Mouse (Mus musculus): ENCODE data around the gene Tapt1. TPM values are rescaled to one million over a fixed set of nuclear protein-coding genes. Genes with fewer than 3 reads are reported as not detected.
A peak's percentile ranks its signal among the peaks of the same experiment; 100 is the strongest.

The Tapt1 gene
- polyA plus RNA-seq, 1 experiment from 2014 or later = 35.8 TPM

- no peak overlapping the region for H3K4me2 ChIP-seq
- ATAC-seq (ENCODE audit: borderline replicate concordance, extremely low read depth, low FRiP score, low TSS enrichment) = no peak
- H3K9me3 ChIP-seq = no peaks in the 10 kb centered on the region
- H3K36me3 ChIP-seq = no peaks in the 10 kb centered on the region
- H3K4me1 ChIP-seq = peaks cover 26% of the 10 kb centered on the region
- 48% methylated on average over 1 of the region's 1 CpGs for WGBS
- H3K27ac ChIP-seq = no peak overlapping the region
- no peak overlapping the region for H3K9ac ChIP-seq
- no peak overlapping the region for H3K4me3 ChIP-seq
- H3K27me3 ChIP-seq = no peaks in the 10 kb centered on the region
Observed at GRCm38 (mm10) chr5:44228323-44228722, 1.9 kb upstream of the Tapt1 start.

GRCm38 (mm10) chr5:44227462-44227840, 1.0 kb upstream of the Tapt1 start:
- peaks cover 29% of the 10 kb centered on the region for H3K4me1 ChIP-seq
- 3% methylated on average over 6 of the region's 6 CpGs for WGBS
- H3K36me3 ChIP-seq = no peaks in the 10 kb centered on the region
- H3K4me2 ChIP-seq = peak overlapping the region; percentile 80
- peak overlapping the region; percentile 96 for H3K4me3 ChIP-seq
- H3K9me3 ChIP-seq = no peaks in the 10 kb centered on the region
- H3K27ac ChIP-seq = peak overlapping the region; percentile 92
- H3K9ac ChIP-seq = peak overlapping the region; percentile 96
- H3K27me3 ChIP-seq = no peaks in the 10 kb centered on the region
- no peak for ATAC-seq (ENCODE audit: borderline replicate concordance, extremely low read depth, low FRiP score, low TSS enrichment)

GRCm38 (mm10) chr5:44225911-44226520, 410 bp downstream of the Tapt1 start:
- no peaks in the 10 kb centered on the region for H3K27me3 ChIP-seq
- no peaks in the 10 kb centered on the region for H3K9me3 ChIP-seq
- peak overlapping the region; percentile 96 for H3K9ac ChIP-seq
- ATAC-seq (ENCODE audit: borderline replicate concordance, extremely low read depth, low FRiP score, low TSS enrichment) = peak; percentile 63
- peak overlapping the region; percentile 92 for H3K27ac ChIP-seq
- peak overlapping the region; percentile 96 for H3K4me3 ChIP-seq
- under 1% methylated on average over 57 of the region's 72 CpGs for WGBS
- peaks cover 36% of the 10 kb centered on the region for H3K4me1 ChIP-seq
- H3K4me2 ChIP-seq = peak overlapping the region; percentile 72
- H3K36me3 ChIP-seq = no peaks in the 10 kb centered on the region

GRCm38 (mm10) chr5:44224916-44225600, 1.4 kb downstream of the Tapt1 start:
- Histone ChIP-seq H3K36me3 (no peaks in the 10 kb centered on the region), H3K27me3 (no peaks in the 10 kb centered on the region), H3K9ac (peak overlapping the region; percentile 96), H3K4me1 (peaks cover 38% of the 10 kb centered on the region), H3K4me3 (peak overlapping the region; percentile 96), H3K4me2 (peak overlapping the region; percentile 72), H3K27ac (no peak overlapping the region), H3K9me3 (no peaks in the 10 kb centered on the region)
- ATAC-seq (ENCODE audit: borderline replicate concordance, extremely low read depth, low FRiP score, low TSS enrichment) = no peak
- 47% methylated on average over 4 of the region's 4 CpGs for WGBS

- Histone ChIP-seq H3K9ac (no peak overlapping the region), H3K27ac (no peak overlapping the region), H3K4me1 (peaks cover 37% of the 10 kb centered on the region), H3K4me3 (0 out of 2 replicates have a peak overlapping the region, but pooled peaks have one; percentile 1), H3K4me2 (peak overlapping the region; percentile 72), H3K9me3 (no peaks in the 10 kb centered on the region), H3K27me3 (no peaks in the 10 kb centered on the region), H3K36me3 (no peaks in the 10 kb centered on the region)
- ATAC-seq (ENCODE audit: borderline replicate concordance, extremely low read depth, low FRiP score, low TSS enrichment) = no peak
- WGBS = 15% methylated on average over 6 of the region's 6 CpGs
Observed at GRCm38 (mm10) chr5:44224251-44224650, 2.2 kb downstream of the Tapt1 start.

- H3K27me3 ChIP-seq = no peaks in the 10 kb centered on the region
- H3K4me2 ChIP-seq = no peak overlapping the region
- H3K27ac ChIP-seq = no peak overlapping the region
- H3K4me3 ChIP-seq = no peak overlapping the region
- ATAC-seq (ENCODE audit: borderline replicate concordance, extremely low read depth, low FRiP score, low TSS enrichment) = no peak
- H3K36me3 ChIP-seq = no peaks in the 10 kb centered on the region
- 80% methylated on average over 16 of the region's 16 CpGs for WGBS
- H3K9ac ChIP-seq = no peak overlapping the region
- peaks cover 35% of the 10 kb centered on the region for H3K4me1 ChIP-seq
- no peaks in the 10 kb centered on the region for H3K9me3 ChIP-seq
Observed at GRCm38 (mm10) chr5:44223341-44223881, 3.0 kb downstream of the Tapt1 start.

GRCm38 (mm10) chr5:44220430-44220829, 6.0 kb downstream of the Tapt1 start:
- Histone ChIP-seq H3K36me3 (peaks cover 7% of the 10 kb centered on the region), H3K9me3 (no peaks in the 10 kb centered on the region), H3K4me3 (no peak overlapping the region), H3K27me3 (no peaks in the 10 kb centered on the region), H3K27ac (no peak overlapping the region; the same call in 1 of the 2 replicates), H3K9ac (no peak overlapping the region), H3K4me1 (peaks cover 26% of the 10 kb centered on the region), H3K4me2 (no peak overlapping the region)
- WGBS = 53% methylated on average over 6 of the region's 7 CpGs
- no peak for ATAC-seq (ENCODE audit: borderline replicate concordance, extremely low read depth, low FRiP score, low TSS enrichment)

GRCm38 (mm10) chr5:44219871-44220270, 6.6 kb downstream of the Tapt1 start:
- 82% methylated on average over 4 of the region's 4 CpGs for WGBS

GRCm38 (mm10) chr5:44218483-44218882, 7.9 kb downstream of the Tapt1 start:
- no peak for ATAC-seq (ENCODE audit: borderline replicate concordance, extremely low read depth, low FRiP score, low TSS enrichment)
- WGBS = 73% methylated on average over 4 of the region's 4 CpGs
- Histone ChIP-seq H3K4me1 (0 out of 2 replicates have a peak, but pooled peaks cover 12% of the 10 kb centered on the region), H3K27ac (no peak overlapping the region), H3K9ac (no peak overlapping the region), H3K4me2 (no peak overlapping the region), H3K4me3 (no peak overlapping the region), H3K9me3 (no peaks in the 10 kb centered on the region), H3K36me3 (peaks cover 16% of the 10 kb centered on the region), H3K27me3 (no peaks in the 10 kb centered on the region)

More at GRCm38 (mm10) chr5:44219871-44220270, 6.6 kb downstream of the Tapt1 start:
- Histone ChIP-seq H3K9me3 (no peaks in the 10 kb centered on the region), H3K27ac (no peak overlapping the region), H3K27me3 (no peaks in the 10 kb centered on the region), H3K4me1 (peaks cover 21% of the 10 kb centered on the region), H3K36me3 (peaks cover 12% of the 10 kb centered on the region), H3K4me3 (no peak overlapping the region), H3K4me2 (no peak overlapping the region), H3K9ac (no peak overlapping the region)
- ATAC-seq (ENCODE audit: borderline replicate concordance, extremely low read depth, low FRiP score, low TSS enrichment) = no peak

GRCm38 (mm10) chr5:44217685-44218041, 8.8 kb downstream of the Tapt1 start:
- no peak overlapping the region for H3K4me2 ChIP-seq
- no peak overlapping the region for H3K9ac ChIP-seq
- H3K36me3 ChIP-seq = peaks cover 16% of the 10 kb centered on the region
- H3K4me1 ChIP-seq = 0 out of 2 replicates have a peak, but pooled peaks cover 10% of the 10 kb centered on the region
- no peaks in the 10 kb centered on the region for H3K27me3 ChIP-seq
- H3K27ac ChIP-seq = no peak overlapping the region
- no peaks in the 10 kb centered on the region for H3K9me3 ChIP-seq
- no peak for ATAC-seq (ENCODE audit: borderline replicate concordance, extremely low read depth, low FRiP score, low TSS enrichment)
- 73% methylated on average over 5 of the region's 5 CpGs for WGBS
- H3K4me3 ChIP-seq = no peak overlapping the region

- Histone ChIP-seq H3K27ac (no peak overlapping the region), H3K9ac (no peak overlapping the region), H3K4me2 (no peak overlapping the region), H3K4me3 (no peak overlapping the region), H3K4me1 (0 out of 2 replicates have a peak, but pooled peaks cover 9% of the 10 kb centered on the region), H3K9me3 (no peaks in the 10 kb centered on the region), H3K36me3 (peaks cover 16% of the 10 kb centered on the region), H3K27me3 (no peaks in the 10 kb centered on the region)
- no peak for ATAC-seq (ENCODE audit: borderline replicate concordance, extremely low read depth, low FRiP score, low TSS enrichment)
- WGBS = 78% methylated on average over 8 of the region's 8 CpGs
Observed at GRCm38 (mm10) chr5:44217041-44217684, 9.3 kb downstream of the Tapt1 start.

GRCm38 (mm10) chr5:44215118-44215517, 11.3 kb downstream of the Tapt1 start:
- Histone ChIP-seq H3K4me3 (no peak overlapping the region), H3K4me2 (no peak overlapping the region), H3K36me3 (peaks cover 16% of the 10 kb centered on the region), H3K9me3 (no peaks in the 10 kb centered on the region), H3K4me1 (0 out of 2 replicates have a peak, but pooled peaks cover 2% of the 10 kb centered on the region), H3K27me3 (no peaks in the 10 kb centered on the region), H3K27ac (no peak overlapping the region), H3K9ac (no peak overlapping the region)
- no peak for ATAC-seq (ENCODE audit: borderline replicate concordance, extremely low read depth, low FRiP score, low TSS enrichment)
